ENCODE assay signal across 26 mouse cellular contexts in genomic region chr9:39679280-39679679, GRCm38 (mm10). TPM values are rescaled to one million over a fixed set of nuclear protein-coding genes. Genes with fewer than 3 reads are reported as not detected.
DNase-seq lines count a peak whose midpoint lies in the region; ATAC-seq and TF ChIP-seq lines count a peak whose summit lies in the region.
"Had no signal": no experiment of that assay in that cellular context is flagged by ENCODE, and none has a peak within 500 bp of the region (broad histone marks: within the 10 kb centered on the region; RNA-seq: fewer than 3 reads in every experiment).

No protein-coding gene starts in this region.

- dilution Hi-C loops in CH12.LX (cut with MboI; ENCODE audit: extremely low pct_ligation_motif_present, extremely low pct_unique_long_range_greater_than_20kb, low sequenced_read_pairs): no loop called here

- peak; percentile 16 for DNase-seq in layer of hippocampus, adult 9-11 months
- no peak for DNase-seq in layer of hippocampus, adult 9-10 months (ENCODE audit: low spot score)
- DNase-seq in 416B (ENCODE audit: low read depth) (peak; percentile 24), CH12.LX (ENCODE audit: extremely low read depth) (peak; percentile 17)
- DNase-seq in heart, adult 8-10 months (ENCODE audit: low spot score): no peak
- no peak for DNase-seq in adrenal gland, postnatal 14 days
- DNase-seq: cerebellum, adult 9-11 months; gastrocnemius, adult 2 months; heart, adult 11 months; heart, postnatal 36 days; kidney, adult 2 months; kidney, postnatal 10 days; lung, embryonic 14.5 days; lung, postnatal 4 days; spleen, adult 18-20 months; thymus, postnatal 36 days had no signal

- no peak overlapping the region for H3K27ac ChIP-seq in CH12.LX (ENCODE audit: insufficient read depth, low read depth)
- H3K27ac ChIP-seq: embryonic facial prominence, embryonic 13.5 days; gastrocnemius, adult 2 months; left cerebral cortex, adult 2 months; limb, embryonic 12.5 days; liver, embryonic 12.5 days had no signal

- TF ChIP-seq EP300 in CH12.LX (IDR thresholded peaks at IDR 0.05; ENCODE audit: low read length): no peak

- H3K27me3 ChIP-seq in CH12.LX (replicated peaks): no peaks in the 10 kb centered on the region
- H3K27me3 ChIP-seq: embryonic facial prominence, embryonic 13.5 days; limb, embryonic 12.5 days; liver, embryonic 12.5 days had no signal

- TF ChIP-seq POLR2A in CH12.LX (IDR thresholded peaks at IDR 0.05; ENCODE audit: low read depth, low read length): no peak

- 0 out of 4 replicates have a peak, but pooled peaks cover 0 to 2% of the 10 kb centered on the region in 2 experiments for H3K4me1 ChIP-seq in CH12.LX (ENCODE audit: control insufficient read depth in 1 of 2, insufficient read depth in 2 of 2)
- H3K4me1 ChIP-seq: embryonic facial prominence, embryonic 13.5 days; limb, embryonic 12.5 days; liver, embryonic 12.5 days had no signal

- no peak for TF ChIP-seq CTCF in CH12.LX (conservative IDR thresholded peaks at IDR 0.05 in 1 of 2, IDR thresholded peaks at IDR 0.05 in 1 of 2; ENCODE audit: low read depth in 2 of 2, low read length in 2 of 2)

- H3K9ac ChIP-seq in CH12.LX (ENCODE audit: insufficient read depth, low read depth): no peak overlapping the region
- H3K9ac ChIP-seq: embryonic facial prominence, embryonic 13.5 days; limb, embryonic 12.5 days; liver, embryonic 12.5 days; lung, embryonic 14.5 days had no signal

- no peaks in the 10 kb centered on the region for H3K36me3 ChIP-seq in CH12.LX (replicated peaks in 1 of 2; ENCODE audit: control insufficient read depth in 1 of 2, insufficient read depth in 1 of 2, low read length in 1 of 2)
- H3K36me3 ChIP-seq: embryonic facial prominence, embryonic 13.5 days; limb, embryonic 12.5 days; liver, embryonic 12.5 days had no signal

- peak; percentile 91 to 92 for ATAC-seq in hematopoietic stem cell, adult 5-6 weeks (replicated peaks in 1 of 2; ENCODE audit: insufficient read depth in 1 of 2, low FRiP score in 2 of 2, low TSS enrichment in 1 of 2, low read depth in 1 of 2, poor library complexity in 2 of 2, severe bottlenecking in 2 of 2)
- ATAC-seq: inflammation-experienced regulatory T-cells, adult 6 months; liver, embryonic 12.5 days had no signal

- H3K4me3 ChIP-seq in CH12.LX (replicated peaks in 1 of 3; ENCODE audit: low read depth in 2 of 3, low read length in 2 of 3, poor library complexity in 1 of 3): no peak overlapping the region
- H3K4me3 ChIP-seq: embryonic facial prominence, embryonic 13.5 days; gastrocnemius, adult 2 months; left cerebral cortex, adult 2 months; limb, embryonic 12.5 days; liver, embryonic 12.5 days had no signal

- in situ Hi-C loops in CH12.LX (cut with MboI; ENCODE audit: low pct_ligation_motif_present, low pct_unique_long_range_greater_than_20kb, low sequenced_read_pairs): no loop called here

- no peak for TF ChIP-seq RAD21 in CH12.LX (IDR thresholded peaks at IDR 0.05; ENCODE audit: low read depth, low read length)

- no peaks in the 10 kb centered on the region for H3K79me2 ChIP-seq in CH12.LX (replicated peaks; ENCODE audit: control insufficient read depth, extremely low read depth, insufficient read depth, poor library complexity, severe bottlenecking)

- H3K9me3 ChIP-seq in CH12.LX (replicated peaks; ENCODE audit: low read length): no peaks in the 10 kb centered on the region
- H3K9me3 ChIP-seq: embryonic facial prominence, embryonic 13.5 days; limb, embryonic 12.5 days; liver, embryonic 12.5 days had no signal

- H3K4me2 ChIP-seq in CH12.LX (ENCODE audit: insufficient read depth, low read depth, poor library complexity, severe bottlenecking): no peak overlapping the region
- H3K4me2 ChIP-seq: embryonic facial prominence, embryonic 13.5 days; limb, embryonic 12.5 days; liver, embryonic 12.5 days; lung, embryonic 14.5 days had no signal

TF ChIP-seq in CH12.LX, 34 proteins besides CTCF, POLR2A, EP300 and RAD21:
- TF ChIP-seq MAX (IDR thresholded peaks at IDR 0.05; ENCODE audit: low read length): no peak
- TF ChIP-seq ZNF384 (IDR thresholded peaks at IDR 0.05; ENCODE audit: low read depth, low read length): no peak
- no peak for TF ChIP-seq MEF2A (IDR thresholded peaks at IDR 0.05; ENCODE audit: borderline replicate concordance, low read depth, low read length)
- no peak for TF ChIP-seq TCF12 (IDR thresholded peaks at IDR 0.05; ENCODE audit: low read depth, low read length)
- TF ChIP-seq SMC3 (IDR thresholded peaks at IDR 0.05; ENCODE audit: low read depth, low read length): no peak
- no peak for TF ChIP-seq MYC (IDR thresholded peaks at IDR 0.05; ENCODE audit: low read depth, low read length)
- no peak for TF ChIP-seq BHLHE40 (IDR thresholded peaks at IDR 0.05; ENCODE audit: low read depth, low read length)
- no peak for TF ChIP-seq KAT2A (IDR thresholded peaks at IDR 0.05; ENCODE audit: insufficient replicate concordance, low read length)
- TF ChIP-seq SIN3A (IDR thresholded peaks at IDR 0.05; ENCODE audit: low read length): no peak
- no peak for TF ChIP-seq JUND (conservative IDR thresholded peaks at IDR 0.05; ENCODE audit: low read depth, low read length)
- no peak for TF ChIP-seq ZMIZ1 (IDR thresholded peaks at IDR 0.05; ENCODE audit: low read depth, low read length)
- no peak for TF ChIP-seq UBTF (IDR thresholded peaks at IDR 0.05; ENCODE audit: low read depth, low read length)
- no peak for TF ChIP-seq USF2 (conservative IDR thresholded peaks at IDR 0.05; ENCODE audit: low read depth, low read length)
- TF ChIP-seq PAX5 (IDR thresholded peaks at IDR 0.05; ENCODE audit: low read length): no peak
- no peak for TF ChIP-seq GABPA (IDR thresholded peaks at IDR 0.05; ENCODE audit: insufficient replicate concordance, low read depth, low read length)
- no peak for TF ChIP-seq USF1 (IDR thresholded peaks at IDR 0.05; ENCODE audit: low read depth, low read length)
- TF ChIP-seq HCFC1 (IDR thresholded peaks at IDR 0.05; ENCODE audit: low read depth, low read length): no peak
TF ChIP-seq in CH12.LX: peak in this region for 0.

RNA-seq across cellular contexts. Expression of gene Olfr963, which starts 12.3 kb away (rescaled TPM):
- total RNA-seq in CH12.LX (2012; rRNA removed) (not detected in 2 replicates), CH12.LX (2014; rRNA removed) (not detected in 2 replicates)
- polyA plus RNA-seq in CH12.LX (2012; ENCODE audit: insufficient read length, low read depth): not detected in 2 replicates
- not detected in 2 replicates for total RNA-seq in hematopoietic stem cell, adult 5-6 weeks (2017)
- total RNA-seq in heart, adult 8-10 months (2022): not detected
- not detected in 2 replicates for total RNA-seq in adrenal gland, postnatal 14 days (2021)
- total RNA-seq: ES-E14; gastrocnemius, adult 2 months; heart, postnatal 36 days; layer of hippocampus, adult 18-20 months; left cerebral cortex, adult 2 months had no signal
- polyA plus RNA-seq: embryonic facial prominence, embryonic 13.5 days; heart, embryonic 14.5 days; inflammation-experienced regulatory T-cells, adult 6 months; kidney, adult 2 months; limb, embryonic 12.5 days; liver, embryonic 12.5 days; lung, embryonic 14.5 days; neural tube, embryonic 11.5 days had no signal

RNA-seq across cellular contexts. Expression of gene Olfr149, which starts 27.6 kb away (rescaled TPM):
- total RNA-seq in CH12.LX (2012; rRNA removed) (not detected in 2 replicates), CH12.LX (2014; rRNA removed) (not detected in 2 replicates)
- not detected in 2 replicates for polyA plus RNA-seq in CH12.LX (2012; ENCODE audit: insufficient read length, low read depth)
- total RNA-seq in hematopoietic stem cell, adult 5-6 weeks (2017): not detected in 2 replicates
- total RNA-seq in heart, adult 8-10 months (2022): not detected
- total RNA-seq in adrenal gland, postnatal 14 days (2021): not detected in 2 replicates
- total RNA-seq: ES-E14; gastrocnemius, adult 2 months; heart, postnatal 36 days; layer of hippocampus, adult 18-20 months; left cerebral cortex, adult 2 months had no signal
- polyA plus RNA-seq: embryonic facial prominence, embryonic 13.5 days; heart, embryonic 14.5 days; inflammation-experienced regulatory T-cells, adult 6 months; kidney, adult 2 months; limb, embryonic 12.5 days; liver, embryonic 12.5 days; lung, embryonic 14.5 days; neural tube, embryonic 11.5 days had no signal

RNA-seq across cellular contexts. Expression of gene Olfr965, which starts 31.9 kb away (rescaled TPM):
- total RNA-seq in CH12.LX (2012; rRNA removed) (not detected in 2 replicates), CH12.LX (2014; rRNA removed) (not detected in 2 replicates)
- not detected in 2 replicates for polyA plus RNA-seq in CH12.LX (2012; ENCODE audit: insufficient read length, low read depth)
- total RNA-seq in hematopoietic stem cell, adult 5-6 weeks (2017): not detected in 2 replicates
- total RNA-seq in heart, adult 8-10 months (2022): not detected
- total RNA-seq in adrenal gland, postnatal 14 days (2021): not detected in 2 replicates
- total RNA-seq: ES-E14; gastrocnemius, adult 2 months; heart, postnatal 36 days; layer of hippocampus, adult 18-20 months; left cerebral cortex, adult 2 months had no signal
- polyA plus RNA-seq: embryonic facial prominence, embryonic 13.5 days; heart, embryonic 14.5 days; inflammation-experienced regulatory T-cells, adult 6 months; kidney, adult 2 months; limb, embryonic 12.5 days; liver, embryonic 12.5 days; lung, embryonic 14.5 days; neural tube, embryonic 11.5 days had no signal

RNA-seq across cellular contexts. Expression of gene Olfr961, which starts 34.4 kb away (rescaled TPM):
- total RNA-seq in CH12.LX (2012; rRNA removed) (not detected in 2 replicates), CH12.LX (2014; rRNA removed) (not detected in 2 replicates)
- polyA plus RNA-seq in CH12.LX (2012; ENCODE audit: insufficient read length, low read depth): not detected in 2 replicates
- total RNA-seq in hematopoietic stem cell, adult 5-6 weeks (2017): not detected in 2 replicates
- not detected for total RNA-seq in heart, adult 8-10 months (2022)
- total RNA-seq in adrenal gland, postnatal 14 days (2021): not detected in 2 replicates
- total RNA-seq: ES-E14; gastrocnemius, adult 2 months; heart, postnatal 36 days; layer of hippocampus, adult 18-20 months; left cerebral cortex, adult 2 months had no signal
- polyA plus RNA-seq: embryonic facial prominence, embryonic 13.5 days; heart, embryonic 14.5 days; inflammation-experienced regulatory T-cells, adult 6 months; kidney, adult 2 months; limb, embryonic 12.5 days; liver, embryonic 12.5 days; lung, embryonic 14.5 days; neural tube, embryonic 11.5 days had no signal

RNA-seq across cellular contexts. Expression of gene Olfr150, which starts 51.5 kb away (rescaled TPM):
- total RNA-seq in CH12.LX (2012; rRNA removed): not detected in 2 replicates
- total RNA-seq in CH12.LX (2014; rRNA removed): not detected in 2 replicates
- polyA plus RNA-seq in CH12.LX (2012; ENCODE audit: insufficient read length, low read depth): not detected in 2 replicates
- total RNA-seq in hematopoietic stem cell, adult 5-6 weeks (2017): not detected in 2 replicates
- total RNA-seq in heart, adult 8-10 months (2022): not detected
- not detected in 2 replicates for total RNA-seq in adrenal gland, postnatal 14 days (2021)
- total RNA-seq: ES-E14; gastrocnemius, adult 2 months; heart, postnatal 36 days; layer of hippocampus, adult 18-20 months; left cerebral cortex, adult 2 months had no signal
- polyA plus RNA-seq: embryonic facial prominence, embryonic 13.5 days; heart, embryonic 14.5 days; inflammation-experienced regulatory T-cells, adult 6 months; kidney, adult 2 months; limb, embryonic 12.5 days; liver, embryonic 12.5 days; lung, embryonic 14.5 days; neural tube, embryonic 11.5 days had no signal

Comparison
In these comparisons a context has a peak if more than half of its experiments do, and no peak if none do; other contexts are left out.
1. DNase-seq: peak in layer of hippocampus, adult 9-11 months (single experiment), 416B (single experiment) and CH12.LX (single experiment); none in layer of hippocampus, adult 9-10 months (single experiment), heart, adult 8-10 months (single experiment) and adrenal gland, postnatal 14 days (single experiment).